Mouse (Mus musculus): ENCODE measurements around the gene Gba.

GRCm38 (mm10) chr3:89218271-89218670 lies 15.5 kb downstream of the Gba start:
- no peak for TF ChIP-seq GATA1 (IDR thresholded peaks at IDR 0.05; ENCODE audit: borderline replicate concordance, low read length)
- TF ChIP-seq FLI1 (IDR thresholded peaks at IDR 0.05; ENCODE audit: low read length): no peak
